Mouse (Mus musculus): Measurements from ENCODE around the gene 4933427D14Rik.

- no peak for TF ChIP-seq CTCF (IDR thresholded peaks at IDR 0.05)
- TF ChIP-seq EP300 (IDR thresholded peaks at IDR 0.05), result no peak
These were observed 76.4 kb downstream of the 4933427D14Rik start for GRCm38 (mm10) chr11:72130905-72131304.
